ENCODE assay signal across 9 mouse cellular contexts in genomic region chr7:84018291-84019266, GRCm38 (mm10).
DNase-seq lines count a peak whose midpoint lies in the region; ATAC-seq lines count a peak whose summit lies in the region.
"Had no signal": no experiment of that assay in that cellular context is flagged by ENCODE, and none has a peak within 500 bp of the region (broad histone marks: within the 10 kb centered on the region; RNA-seq: fewer than 3 reads in every experiment).

No protein-coding gene starts in this region.

- 58% methylated on average over 5 of the region's 5 CpGs for WGBS in kidney, embryonic 14.5 days

- no peaks in the 10 kb centered on the region for H3K36me3 ChIP-seq in kidney, embryonic 14.5 days (ENCODE audit: control insufficient read depth, insufficient read depth, low read length)
- H3K36me3 ChIP-seq: hindbrain, embryonic 15.5 days; neural tube, embryonic 13.5 days had no signal

- H3K27me3 ChIP-seq in kidney, embryonic 14.5 days (ENCODE audit: control insufficient read depth, insufficient read depth, low read length), result no peaks in the 10 kb centered on the region
- H3K27me3 ChIP-seq: hindbrain, embryonic 15.5 days; neural tube, embryonic 13.5 days had no signal

- peak; percentile 69 for ATAC-seq in kidney, embryonic 14.5 days (ENCODE audit: low FRiP score, low TSS enrichment)

- intact Hi-C loops in gastrocnemius, postnatal 14 days (cut with DNase I; ENCODE audit: low total_unique reads), result no loop called here

- H3K4me3 ChIP-seq in kidney, embryonic 14.5 days (ENCODE audit: low read length), result no peak overlapping the region
- H3K4me3 ChIP-seq: hindbrain, embryonic 15.5 days; neural tube, embryonic 13.5 days had no signal

- peaks cover 11% of the 10 kb centered on the region for H3K4me1 ChIP-seq in kidney, embryonic 14.5 days (ENCODE audit: control insufficient read depth, insufficient read depth, low read length)
- H3K4me1 ChIP-seq: neural tube, embryonic 13.5 days had no signal

- no peaks in the 10 kb centered on the region for H3K9me3 ChIP-seq in kidney, embryonic 14.5 days (ENCODE audit: control insufficient read depth, low read length)
- H3K9me3 ChIP-seq: hindbrain, embryonic 15.5 days; neural tube, embryonic 13.5 days had no signal

- H3K27ac ChIP-seq in kidney, embryonic 14.5 days (ENCODE audit: low read depth, low read length), result peak overlapping the region; percentile 48; the same call in 1 of the 2 replicates
- H3K27ac ChIP-seq: hindbrain, embryonic 15.5 days; neural tube, embryonic 13.5 days had no signal

- H3K9ac ChIP-seq in kidney, embryonic 14.5 days (ENCODE audit: low read depth, low read length), result no peak overlapping the region
- H3K9ac ChIP-seq: hindbrain, embryonic 15.5 days; neural tube, embryonic 13.5 days had no signal

- H3K4me2 ChIP-seq in kidney, embryonic 14.5 days (replicated peaks; ENCODE audit: low read depth, low read length), result no peak overlapping the region
- H3K4me2 ChIP-seq: hindbrain, embryonic 15.5 days; neural tube, embryonic 13.5 days had no signal

- DNase-seq in cerebellum, adult 11 months, result peak; percentile 53
- DNase-seq in gastrocnemius, postnatal 14 days, result peak; percentile 70
- peak; percentile 36 for DNase-seq in skeletal muscle tissue, adult 2 months (ENCODE audit: low read depth, low spot score)
- no peak for DNase-seq in layer of hippocampus, adult 11-12 months (ENCODE audit: low spot score)
- no peak for DNase-seq in spleen, postnatal 36 days (ENCODE audit: low spot score in 2 of 2)
- DNase-seq in spleen, postnatal 14 days (ENCODE audit: low spot score in 2 of 2), result no peak

Comparison
In these comparisons a context has a peak if more than half of its experiments do, and no peak if none do; other contexts are left out.
1. DNase-seq: peak in cerebellum, adult 11 months (single experiment), gastrocnemius, postnatal 14 days (single experiment) and skeletal muscle tissue, adult 2 months (single experiment); none in layer of hippocampus, adult 11-12 months (single experiment), spleen, postnatal 36 days (0 of 2) and spleen, postnatal 14 days (0 of 2).